Mouse (Mus musculus): ENCODE results near the gene Rad51d.

GRCm38 (mm10) chr11:82910679-82911389 lies 20.4 kb upstream of the Rad51d start:
- TF ChIP-seq CTCF (IDR thresholded peaks at IDR 0.05; ENCODE audit: borderline replicate concordance, insufficient read depth, low read depth, low read length) = no peak
- no peak for TF ChIP-seq POLR2A (IDR thresholded peaks at IDR 0.05; ENCODE audit: borderline replicate concordance, insufficient read depth, low read length)
